Comparison of ENCODE assay signal across 10 mouse cellular contexts in genomic region chr4:123438414-123438813, GRCm38 (mm10).
DNase-seq lines count a peak whose midpoint lies in the region.
"Had no signal": no experiment of that assay in that cellular context is flagged by ENCODE, and none has a peak within 500 bp of the region (broad histone marks: within the 10 kb centered on the region; RNA-seq: fewer than 3 reads in every experiment).

No protein-coding gene starts in this region.

- peaks cover 87% of the 10 kb centered on the region for H3K36me3 ChIP-seq in hindbrain, embryonic 10.5 days

- H3K27me3 ChIP-seq in hindbrain, embryonic 10.5 days (ENCODE audit: insufficient read depth, poor library complexity, severe bottlenecking): no peaks in the 10 kb centered on the region
- H3K27me3 ChIP-seq: forebrain, embryonic 12.5 days; liver, embryonic 15.5 days; Patski had no signal

- H3K4me1 ChIP-seq in hindbrain, embryonic 10.5 days (replicated peaks): no peaks in the 10 kb centered on the region
- H3K4me1 ChIP-seq: forebrain, embryonic 12.5 days; liver, embryonic 15.5 days had no signal

- DNase-seq in MN1 (ENCODE audit: low spot score) (peak; percentile 25), NIH3T3 (ENCODE audit: low read depth) (peak; percentile 28)
- peak; percentile 54 to 59 for DNase-seq in gastrocnemius, adult 8-10 months (ENCODE audit: low spot score in 2 of 2)
- DNase-seq in kidney, adult 9 months: peak; percentile 70
- DNase-seq in frontal cortex, adult 2 months (ENCODE audit: extremely low spot score in 1 of 2, low spot score in 1 of 2): no peak
- no peak for DNase-seq in hindbrain, embryonic 10.5 days (ENCODE audit: low spot score)
- DNase-seq in right cerebral cortex, postnatal 4 days: no peak

- no peaks in the 10 kb centered on the region for H3K9me3 ChIP-seq in hindbrain, embryonic 10.5 days
- H3K9me3 ChIP-seq: forebrain, embryonic 12.5 days; liver, embryonic 15.5 days had no signal

- H3K4me3 ChIP-seq in hindbrain, embryonic 10.5 days: no peak overlapping the region
- H3K4me3 ChIP-seq: forebrain, embryonic 12.5 days; liver, embryonic 15.5 days had no signal

- no peak overlapping the region for H3K27ac ChIP-seq in hindbrain, embryonic 10.5 days
- H3K27ac ChIP-seq: forebrain, embryonic 12.5 days; liver, embryonic 15.5 days had no signal

- WGBS in hindbrain, embryonic 10.5 days: 84% methylated on average over 5 of the region's 5 CpGs

Comparison
In these comparisons a context has a peak if more than half of its experiments do, and no peak if none do; other contexts are left out.
1. DNase-seq: peak in MN1 (single experiment), NIH3T3 (single experiment), gastrocnemius, adult 8-10 months (2 of 2) and kidney, adult 9 months (single experiment); none in frontal cortex, adult 2 months (0 of 2), hindbrain, embryonic 10.5 days (single experiment) and right cerebral cortex, postnatal 4 days (single experiment).